Mouse (Mus musculus) lung, postnatal 0 days (tissue): Measurements from ENCODE around the gene Pak4. TPM values are rescaled to one million over a fixed set of nuclear protein-coding genes. Genes with fewer than 3 reads are reported as not detected.
A peak's percentile ranks its signal among the peaks of the same experiment; 100 is the strongest.

Experiments
- ATAC-seq: fragments of 200-750 bp; cut with Nextera tagmentation; 2 replicates; pipeline ENCODE4 v1.8.0; 2017; ENCODE audit warnings: moderate library complexity
- DNase-seq: peaks from one replicate; pipeline ENCODE4 v3.0.0-alpha.2; 2016; ENCODE audit warnings: low spot score
- H3K27ac ChIP-seq: fragments of 300-500 bp; sonication (generic); 2 replicates; pipeline ENCODE4 v1.5.1; 2014; ENCODE audit warnings: antibody characterized with exemption, mild to moderate bottlenecking, low read length, mixed read lengths
- H3K27me3 ChIP-seq: fragments of 300-500 bp; sonication (generic); replicated peaks from 2 replicates; pipeline ENCODE4 v1.6.1; 2014; ENCODE audit warnings: low read length, mixed read lengths; ENCODE audit not compliant: insufficient read depth
- H3K36me3 ChIP-seq: fragments of 300-500 bp; sonication (generic); 2 replicates; pipeline ENCODE4 v1.6.1; 2014; ENCODE audit warnings: low read length, mixed read lengths; ENCODE audit not compliant: insufficient read depth
- H3K4me1 ChIP-seq: fragments of 300-500 bp; sonication (generic); 2 replicates; pipeline ENCODE4 v1.6.1; 2014; ENCODE audit warnings: antibody characterized with exemption, low read depth, low read length, mixed read lengths; ENCODE audit not compliant: insufficient read depth
- H3K4me2 ChIP-seq: fragments of 300-500 bp; sonication (generic); replicated peaks from 2 replicates; pipeline ENCODE4 v1.6.1; 2014; ENCODE audit warnings: low read depth, mild to moderate bottlenecking, low read length, moderate library complexity, mixed read lengths
- H3K4me3 ChIP-seq: fragments of 300-500 bp; sonication (generic); 2 replicates; pipeline ENCODE4 v1.5.1; 2014; ENCODE audit warnings: low read depth, low read length
- H3K9ac ChIP-seq: fragments of 300-500 bp; sonication (generic); replicated peaks from 2 replicates; pipeline ENCODE4 v1.6.1; 2014; ENCODE audit warnings: low read depth, mild to moderate bottlenecking
- H3K9me3 ChIP-seq: fragments of 300-500 bp; sonication (generic); 2 replicates; pipeline ENCODE4 v1.6.1; 2016; ENCODE audit warnings: low read length, mixed read lengths
- CTCF ChIP-seq: IDR thresholded peaks from 2 replicates; pipeline ENCODE4 v1.5.1; 2016; ENCODE audit warnings: antibody characterized with exemption, mild to moderate bottlenecking
- EP300 ChIP-seq: IDR thresholded peaks from 2 replicates; pipeline ENCODE4 v1.6.1; 2016; ENCODE audit warnings: antibody characterized with exemption, mild to moderate bottlenecking, control low read depth
- WGBS: fragments of 180-500 bp; shearing (Covaris S2); extraction: QIAGEN DNeasy Blood & Tissue Kit; methylation state at CpG from one replicate; pipeline ENCODE4 v1.1.7; 2014; 5-methylcytosine and 5-hydroxymethylcytosine counted together
- polyA plus RNA-seq: library from polyadenylated mRNA; unstranded; fragments of >200 nt; fragmentation: Nextera tagmentation; extraction: Ambion mirVana; gene quantifications from 2 replicates; pipeline ENCODE4 v1.2.1, GENCODE M21; 2015

Pak4 gene
- polyA plus RNA-seq, 1 experiment from 2014 or later: 36.3 TPM

DNA sequence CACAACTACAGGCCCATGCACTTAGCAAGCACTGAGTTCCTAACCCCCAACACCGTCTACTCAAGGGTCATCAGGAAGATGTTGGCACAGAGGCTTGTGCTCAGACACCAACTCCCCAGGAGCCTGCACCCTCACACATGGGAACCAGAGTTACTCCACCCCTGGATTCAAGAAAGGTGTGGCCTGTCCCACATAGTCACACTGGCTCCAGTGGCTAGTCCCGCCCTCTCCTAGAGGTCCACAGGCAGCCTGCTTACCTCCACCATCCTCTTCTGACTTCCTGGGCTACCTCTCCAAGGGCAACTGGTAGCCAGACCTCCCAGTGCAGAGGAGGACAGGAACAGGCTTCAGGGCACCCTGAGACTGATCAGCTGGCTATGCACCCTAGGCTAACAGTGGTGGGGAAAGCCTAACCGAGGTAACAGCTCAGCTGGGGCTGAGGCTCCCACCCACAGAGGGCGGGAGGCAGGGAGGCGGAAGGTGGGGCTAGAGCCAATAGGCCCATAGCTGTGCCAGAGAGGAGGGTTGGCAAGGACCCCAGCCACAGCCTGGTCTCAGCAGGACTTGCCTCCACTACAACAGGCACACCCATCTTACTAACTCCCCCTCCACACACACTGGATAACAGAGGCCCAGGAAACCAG, 21.6 kb downstream of the Pak4 start:
- ATAC-seq (peak; percentile 81), DNase-seq (peak; percentile 86)
- Histone ChIP-seq H3K4me2 (peak overlapping the region; percentile 31), H3K9me3 (no peaks in the 10 kb centered on the region), H3K4me3 (no peak overlapping the region), H3K4me1 (peaks cover 57% of the 10 kb centered on the region), H3K9ac (0 out of 2 replicates have a peak overlapping the region, but pooled peaks have one; percentile 19), H3K27me3 (no peaks in the 10 kb centered on the region), H3K27ac (peak overlapping the region; percentile 93), H3K36me3 (no peaks in the 10 kb centered on the region)
- 53% methylated on average over 5 of the region's 5 CpGs for WGBS
- peak; percentile 9; the same call in 1 of the 2 replicates for TF ChIP-seq CTCF
- no peak for TF ChIP-seq EP300

DNA sequence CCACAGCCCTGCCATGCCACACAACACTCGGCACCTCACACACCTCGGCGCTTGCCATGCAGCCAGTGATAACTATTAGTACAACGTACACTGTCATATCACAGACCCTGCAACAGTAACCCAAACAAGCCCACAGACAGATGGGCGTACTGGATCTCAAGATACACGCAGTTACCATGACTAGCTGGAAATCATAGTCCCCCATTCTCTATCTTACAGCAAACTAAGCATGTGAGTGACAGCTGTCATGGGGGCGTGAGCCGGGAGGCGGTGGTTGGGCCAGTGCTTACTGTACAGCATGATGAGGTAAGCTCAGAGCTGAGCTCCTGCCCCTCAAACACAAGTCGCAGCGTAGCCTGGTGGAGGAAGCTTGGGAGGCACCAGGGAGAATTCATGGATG, 22.4 kb downstream of the Pak4 start:
- no peak for DNase-seq

DNA sequence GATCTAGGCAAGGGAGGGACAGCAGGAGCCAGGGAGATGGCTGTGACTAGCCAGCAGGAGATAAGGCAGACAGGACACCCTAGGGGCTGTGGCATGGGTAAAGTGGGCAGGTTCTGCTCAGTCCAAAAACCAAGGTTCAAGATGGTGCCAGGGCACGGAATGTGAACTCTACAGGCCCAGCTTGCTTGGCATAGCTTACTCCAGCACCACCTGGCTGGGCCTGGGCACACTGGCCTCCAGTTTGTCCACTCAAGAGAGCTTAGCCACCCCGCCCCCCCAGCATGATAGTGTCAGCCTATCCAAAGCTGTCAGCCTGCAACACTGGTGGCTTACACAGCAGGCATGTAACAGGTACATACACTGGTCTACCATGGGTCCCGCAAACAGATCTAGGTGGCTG, 24.7 kb downstream of the Pak4 start:
- Histone ChIP-seq H3K27me3 (no peaks in the 10 kb centered on the region), H3K4me2 (no peak overlapping the region), H3K36me3 (no peaks in the 10 kb centered on the region), H3K9ac (no peak overlapping the region), H3K4me1 (peaks cover 75% of the 10 kb centered on the region), H3K27ac (peak overlapping the region; percentile 93), H3K9me3 (no peaks in the 10 kb centered on the region), H3K4me3 (no peak overlapping the region)
- ATAC-seq (no peak), DNase-seq (no peak)
- WGBS: 81% methylated on average over 3 of the region's 3 CpGs
- TF ChIP-seq EP300: no peak
- TF ChIP-seq CTCF: 0 out of 2 replicates have a peak, but pooled peaks have one; percentile 3

More for the DNA sequence above, 22.4 kb downstream of the Pak4 start:
- no peaks in the 10 kb centered on the region for H3K36me3 ChIP-seq
- H3K4me2 ChIP-seq: no peak overlapping the region
- H3K27ac ChIP-seq: 0 out of 2 replicates have a peak overlapping the region, but pooled peaks have one; percentile 93
- no peak overlapping the region for H3K9ac ChIP-seq
- TF ChIP-seq CTCF (no peak), EP300 (no peak)
- WGBS: 78% methylated on average over 11 of the region's 11 CpGs
- peaks cover 62% of the 10 kb centered on the region for H3K4me1 ChIP-seq
- H3K9me3 ChIP-seq: no peaks in the 10 kb centered on the region
- H3K27me3 ChIP-seq: no peaks in the 10 kb centered on the region
- no peak overlapping the region for H3K4me3 ChIP-seq
- ATAC-seq: no peak

DNA sequence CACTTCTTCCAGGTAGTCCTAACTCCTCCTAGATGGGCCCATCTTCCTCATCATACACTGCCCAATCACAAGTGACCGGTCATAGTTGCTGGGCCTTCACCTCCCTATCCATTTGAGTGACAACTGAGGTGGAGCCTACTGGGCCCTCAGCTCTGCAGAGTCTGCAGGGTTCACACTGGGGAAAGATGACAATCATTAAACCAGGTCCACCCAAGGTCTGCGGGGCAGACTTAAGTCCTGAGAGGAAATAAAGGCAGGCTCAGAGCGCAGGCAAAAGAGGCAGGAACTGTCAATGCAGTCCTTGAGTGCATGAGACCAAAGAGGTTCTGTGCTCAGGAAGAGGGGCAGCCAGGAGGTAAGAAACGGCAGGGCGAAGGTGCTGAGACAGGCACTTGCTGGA, 25.3 kb downstream of the Pak4 start:
- Histone ChIP-seq H3K27me3 (no peaks in the 10 kb centered on the region), H3K4me2 (no peak overlapping the region), H3K4me3 (no peak overlapping the region), H3K9ac (no peak overlapping the region), H3K9me3 (no peaks in the 10 kb centered on the region), H3K36me3 (peaks cover 1% of the 10 kb centered on the region), H3K4me1 (peaks cover 71% of the 10 kb centered on the region), H3K27ac (peak overlapping the region; percentile 93)
- DNase-seq: no peak
- TF ChIP-seq EP300 (no peak), CTCF (no peak)
- 56% methylated on average over 5 of the region's 5 CpGs for WGBS
- no peak for ATAC-seq

DNA sequence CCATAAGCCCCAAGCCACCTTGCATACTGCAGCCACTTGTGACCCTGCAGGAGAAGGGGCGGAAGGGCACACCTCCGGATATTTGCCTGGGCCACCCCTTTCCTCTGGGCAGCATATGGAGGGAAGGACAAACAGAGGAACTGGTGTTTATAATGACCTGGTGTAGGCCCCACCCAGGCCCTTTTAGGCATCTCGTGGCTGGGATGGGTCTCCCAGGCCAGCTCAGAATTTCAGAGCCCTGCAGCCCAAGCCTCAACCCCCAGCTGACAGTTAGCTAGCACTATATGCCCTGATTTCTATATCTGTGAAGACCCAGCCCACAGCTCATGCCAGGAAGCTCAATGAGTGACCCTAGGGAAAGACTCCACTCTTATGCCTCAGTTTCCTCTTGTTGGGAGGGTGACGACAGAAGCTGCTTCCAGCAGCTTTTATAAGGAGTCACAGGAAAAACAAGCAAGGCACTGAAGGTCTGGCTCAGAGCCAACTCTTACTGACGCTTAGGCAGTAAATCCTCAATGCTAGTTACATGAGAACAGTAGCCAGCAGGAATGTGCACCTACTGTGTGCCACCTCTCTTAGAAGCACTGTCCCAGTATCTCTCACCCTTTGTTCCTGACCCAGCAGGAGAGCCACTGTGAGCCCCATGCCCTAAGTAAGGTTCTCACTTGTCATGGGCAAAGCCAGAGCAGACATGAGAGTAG, 26.9 kb downstream of the Pak4 start:
- H3K9me3 ChIP-seq: no peaks in the 10 kb centered on the region
- TF ChIP-seq EP300: peak; percentile 93
- TF ChIP-seq CTCF: no peak
- DNase-seq (peak; percentile 77), ATAC-seq (peak; percentile 73)
- peaks cover 13% of the 10 kb centered on the region for H3K36me3 ChIP-seq
- H3K9ac ChIP-seq: no peak overlapping the region
- H3K4me3 ChIP-seq: no peak overlapping the region
- peak overlapping the region; percentile 36 for H3K4me2 ChIP-seq
- H3K27ac ChIP-seq: peak overlapping the region; percentile 93
- 11% methylated on average over 5 of the region's 5 CpGs for WGBS
- peaks cover 58% of the 10 kb centered on the region for H3K4me1 ChIP-seq
- H3K27me3 ChIP-seq: no peaks in the 10 kb centered on the region

DNA sequence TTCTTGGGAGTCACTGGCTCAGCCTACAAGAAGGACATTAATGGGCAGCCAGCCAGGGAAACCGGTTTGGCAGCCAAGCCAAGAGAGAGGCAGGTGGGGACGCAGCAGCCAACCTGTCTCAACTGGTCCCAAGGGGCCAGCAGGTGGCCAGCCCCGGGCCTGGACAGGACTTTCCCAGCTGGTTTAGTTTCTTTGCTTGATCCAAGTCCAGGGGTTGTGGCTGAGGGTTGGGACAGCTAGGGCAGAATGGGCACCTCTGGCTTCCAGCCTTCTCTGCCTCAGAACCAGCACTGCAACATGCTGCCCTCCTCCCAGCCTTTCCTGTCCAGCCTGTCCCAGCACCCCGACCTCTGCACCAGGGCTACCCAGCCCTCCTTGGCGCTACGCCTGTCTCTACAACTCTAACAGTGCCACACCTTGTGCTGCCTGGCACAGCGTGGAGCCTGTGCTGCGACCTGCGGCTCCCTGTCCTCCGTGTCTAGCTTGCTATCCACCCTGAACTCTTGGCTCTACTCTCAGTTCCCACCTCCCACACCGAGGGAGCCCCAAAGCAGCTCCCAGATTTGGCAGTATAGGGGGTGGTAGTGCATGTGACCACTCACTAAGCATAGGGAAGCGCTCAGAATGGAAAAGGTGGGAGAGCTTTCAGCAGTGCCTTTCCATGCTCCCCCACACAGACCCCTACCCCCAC, 27.5 kb downstream of the Pak4 start:
- Histone ChIP-seq H3K9ac (no peak overlapping the region), H3K4me2 (peak overlapping the region; percentile 36), H3K4me3 (no peak overlapping the region), H3K9me3 (no peaks in the 10 kb centered on the region), H3K27me3 (no peaks in the 10 kb centered on the region), H3K36me3 (peaks cover 20% of the 10 kb centered on the region), H3K4me1 (peaks cover 58% of the 10 kb centered on the region), H3K27ac (peak overlapping the region; percentile 93)
- WGBS: 32% methylated on average over 12 of the region's 12 CpGs
- DNase-seq: peak; percentile 91
- ATAC-seq: peak; percentile 92
- TF ChIP-seq EP300 (no peak), CTCF (peak; percentile 45)
